Mouse (Mus musculus): Measurements from ENCODE around the gene 1700029P11Rik. TPM values are rescaled to one million over a fixed set of nuclear protein-coding genes. Genes with fewer than 3 reads are reported as not detected.
A peak's percentile ranks its signal among the peaks of the same experiment; 100 is the strongest.

1700029P11Rik gene
- polyA plus RNA-seq, 1 experiment from 2014 or later, result not detected

DNA sequence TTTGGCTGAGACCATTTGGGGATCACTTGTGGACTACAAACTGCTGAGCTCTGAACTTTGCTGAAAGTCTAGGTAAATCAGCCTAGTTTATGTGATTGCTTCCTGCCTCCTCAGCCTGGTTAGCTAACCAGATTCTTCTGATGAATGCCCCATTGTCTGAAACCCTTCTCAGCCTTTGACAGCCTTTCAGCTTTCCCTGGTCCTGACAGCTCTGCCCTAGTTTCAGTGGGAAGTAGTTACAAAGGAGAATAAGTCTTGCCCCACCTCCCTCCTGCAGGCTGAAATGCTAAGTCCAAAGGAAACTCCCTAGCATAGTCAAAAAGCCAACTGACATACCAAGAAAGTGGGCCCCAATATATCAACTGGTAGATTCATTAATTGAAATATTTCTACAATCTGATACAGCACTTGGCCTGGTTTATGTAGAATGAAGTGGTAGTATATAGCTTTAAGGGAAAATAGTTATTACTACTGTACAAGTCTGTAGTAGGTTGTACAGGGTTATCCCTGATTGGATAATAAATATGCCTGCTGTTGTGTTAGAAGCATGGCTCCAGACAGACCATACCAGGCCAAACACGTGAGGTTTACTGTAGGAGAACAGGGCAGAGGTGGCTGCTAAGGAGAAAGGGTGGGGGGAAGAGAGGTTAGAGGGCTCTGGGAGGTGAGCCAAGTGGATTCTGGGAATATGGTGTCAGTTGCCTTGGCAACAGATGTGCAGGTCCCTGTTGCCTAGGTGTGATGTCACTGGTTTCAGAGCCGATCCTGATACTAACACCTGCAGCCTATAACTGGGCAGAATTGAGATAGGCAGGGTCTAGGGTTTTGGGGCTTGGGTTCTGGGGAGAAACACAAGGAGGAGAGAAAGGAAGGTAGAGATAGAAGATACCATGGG is 5.2 kb downstream of the 1700029P11Rik start:
- Histone ChIP-seq H3K9ac (no peak overlapping the region), H3K4me3 (ENCODE audit: low read depth, low read length) (no peak overlapping the region), H3K4me2 (no peak overlapping the region), H3K9me3 (ENCODE audit: low read depth, low read length) (no peaks in the 10 kb centered on the region), H3K36me3 (ENCODE audit: insufficient read depth) (no peaks in the 10 kb centered on the region), H3K4me1 (ENCODE audit: insufficient read depth) (peaks cover 5% of the 10 kb centered on the region; the same call in 1 of the 2 replicates), H3K27ac (ENCODE audit: low read depth) (no peak overlapping the region), H3K27me3 (ENCODE audit: insufficient read depth, low read length) (no peaks in the 10 kb centered on the region)
- TF ChIP-seq CTCF (IDR thresholded peaks at IDR 0.05; ENCODE audit: low read depth), result no peak
- no peak for ATAC-seq (ENCODE audit: insufficient read depth)
- no peak for DNase-seq
- 55% methylated on average over 2 of the region's 2 CpGs for WGBS

DNA sequence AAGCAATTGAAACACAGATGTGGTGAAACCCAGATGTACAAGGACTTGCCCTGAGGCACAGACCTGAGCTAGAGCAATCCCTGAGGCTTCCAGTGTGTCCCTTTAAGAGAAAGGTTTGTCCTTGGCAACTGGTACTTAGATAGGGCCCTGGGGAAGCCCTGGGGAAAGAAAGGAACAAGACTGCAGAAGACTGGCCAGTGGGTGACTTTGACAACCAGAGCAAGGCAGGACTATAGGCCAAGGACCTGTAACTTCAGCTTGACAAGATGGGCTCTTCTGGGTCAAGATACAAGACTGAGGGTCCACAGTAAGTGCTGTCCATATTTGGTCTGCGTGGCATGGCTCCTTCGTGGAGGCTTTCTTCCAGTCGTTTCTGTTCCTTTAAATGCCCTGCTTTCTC is 7.3 kb downstream of the 1700029P11Rik start, which contains the start of gene Xrcc6:
Xrcc6 (plus strand) TSS at position 190 of the 400 bp plus-strand sequence.
- no peak within 1 kb of the TSS for H3K27ac ChIP-seq (ENCODE audit: low read depth)
- ATAC-seq (ENCODE audit: insufficient read depth), result no peak
- no peaks in the 10 kb centered on the region for H3K9me3 ChIP-seq (ENCODE audit: low read depth, low read length)
- H3K9ac ChIP-seq, result no peak within 1 kb of the TSS
- WGBS, result 79% methylated on average over 3 of the region's 3 CpGs
- TF ChIP-seq CTCF (IDR thresholded peaks at IDR 0.05; ENCODE audit: low read depth), result no peak
- no peaks in the 10 kb centered on the region for H3K27me3 ChIP-seq (ENCODE audit: insufficient read depth, low read length)
- H3K4me2 ChIP-seq, result no peak within 1 kb of the TSS
- peaks cover 5% of the 10 kb centered on the region; the same call in 1 of the 2 replicates for H3K4me1 ChIP-seq (ENCODE audit: insufficient read depth)
- no peak for DNase-seq
- no peaks in the 10 kb centered on the region for H3K36me3 ChIP-seq (ENCODE audit: insufficient read depth)
- H3K4me3 ChIP-seq (ENCODE audit: low read depth, low read length), result no peak within 1 kb of the TSS

DNA sequence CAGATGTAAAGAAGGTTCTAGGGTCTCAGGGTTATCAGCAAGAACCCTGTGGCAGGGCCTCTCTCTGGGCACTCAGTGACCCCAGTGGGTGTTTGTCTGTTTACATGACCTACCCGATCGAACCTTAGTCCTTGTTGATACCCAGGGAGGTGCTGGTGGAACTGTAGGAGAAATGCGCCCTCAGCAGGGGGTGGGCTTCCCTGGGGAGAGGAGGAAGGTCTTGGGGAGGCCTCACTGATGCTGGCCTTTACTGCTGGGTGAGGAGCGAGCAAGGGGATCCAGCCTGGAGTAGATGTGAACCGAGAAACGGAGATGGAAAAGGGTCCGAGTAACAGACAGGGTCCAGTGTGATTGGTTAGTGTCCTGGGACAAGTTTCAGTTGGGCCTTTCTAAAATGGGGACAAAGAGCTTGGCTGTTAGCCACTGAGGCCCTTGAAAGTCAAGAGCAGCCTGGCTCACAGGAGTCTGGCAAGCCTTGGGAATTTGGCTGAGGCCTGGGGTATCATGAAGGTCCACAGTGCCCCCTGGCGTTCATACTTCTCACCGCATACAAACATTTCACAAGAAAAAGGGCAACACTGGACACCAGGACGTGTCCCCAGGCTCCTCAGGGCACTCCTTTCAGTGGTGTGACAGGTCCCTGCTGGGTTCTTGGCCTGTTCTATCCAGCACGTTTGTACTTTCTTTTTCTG is 9.2 kb downstream of the 1700029P11Rik start:
- Histone ChIP-seq H3K27ac (ENCODE audit: low read depth) (peak overlapping the region; percentile 72; the same call in 1 of the 2 replicates), H3K27me3 (ENCODE audit: insufficient read depth, low read length) (no peaks in the 10 kb centered on the region), H3K9ac (peak overlapping the region; percentile 48), H3K4me3 (ENCODE audit: low read depth, low read length) (no peak overlapping the region), H3K4me1 (ENCODE audit: insufficient read depth) (peaks cover 5% of the 10 kb centered on the region; the same call in 1 of the 2 replicates), H3K36me3 (ENCODE audit: insufficient read depth) (peaks cover 8% of the 10 kb centered on the region), H3K4me2 (no peak overlapping the region), H3K9me3 (ENCODE audit: low read depth, low read length) (no peaks in the 10 kb centered on the region)
- DNase-seq, result peak; percentile 98
- WGBS, result 21% methylated on average over 11 of the region's 11 CpGs
- ATAC-seq (ENCODE audit: insufficient read depth), result peak; percentile 87
- TF ChIP-seq CTCF (IDR thresholded peaks at IDR 0.05; ENCODE audit: low read depth), result peak; percentile 89

DNA sequence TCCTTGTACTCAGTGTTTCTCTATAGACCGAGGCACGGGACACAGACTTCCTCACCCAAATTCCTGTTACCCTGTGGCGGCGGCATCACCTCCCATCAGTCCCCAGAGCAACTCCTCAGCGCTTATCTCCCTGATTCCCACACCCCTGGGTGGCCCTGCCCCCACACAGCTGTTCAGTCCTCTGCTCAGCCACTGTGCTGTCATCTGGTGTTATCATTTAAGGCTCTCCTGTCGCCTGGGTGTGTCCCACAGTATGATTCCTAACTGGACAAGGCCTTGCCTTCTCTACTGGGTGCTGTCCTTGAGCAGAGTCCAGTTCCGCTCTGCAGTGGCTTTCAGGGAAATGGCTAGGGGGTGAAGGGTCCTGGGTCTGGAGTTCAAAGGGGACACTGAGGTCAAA is 10.2 kb downstream of the 1700029P11Rik start:
- WGBS, result 48% methylated on average over 7 of the region's 7 CpGs
- Histone ChIP-seq H3K36me3 (ENCODE audit: insufficient read depth) (peaks cover 15% of the 10 kb centered on the region), H3K9me3 (ENCODE audit: low read depth, low read length) (no peaks in the 10 kb centered on the region), H3K27ac (ENCODE audit: low read depth) (no peak overlapping the region), H3K9ac (no peak overlapping the region), H3K27me3 (ENCODE audit: insufficient read depth, low read length) (no peaks in the 10 kb centered on the region), H3K4me3 (ENCODE audit: low read depth, low read length) (no peak overlapping the region), H3K4me1 (ENCODE audit: insufficient read depth) (peaks cover 5% of the 10 kb centered on the region; the same call in 1 of the 2 replicates), H3K4me2 (no peak overlapping the region)
- DNase-seq (no peak), ATAC-seq (ENCODE audit: insufficient read depth) (no peak)
- no peak for TF ChIP-seq CTCF (IDR thresholded peaks at IDR 0.05; ENCODE audit: low read depth)

DNA sequence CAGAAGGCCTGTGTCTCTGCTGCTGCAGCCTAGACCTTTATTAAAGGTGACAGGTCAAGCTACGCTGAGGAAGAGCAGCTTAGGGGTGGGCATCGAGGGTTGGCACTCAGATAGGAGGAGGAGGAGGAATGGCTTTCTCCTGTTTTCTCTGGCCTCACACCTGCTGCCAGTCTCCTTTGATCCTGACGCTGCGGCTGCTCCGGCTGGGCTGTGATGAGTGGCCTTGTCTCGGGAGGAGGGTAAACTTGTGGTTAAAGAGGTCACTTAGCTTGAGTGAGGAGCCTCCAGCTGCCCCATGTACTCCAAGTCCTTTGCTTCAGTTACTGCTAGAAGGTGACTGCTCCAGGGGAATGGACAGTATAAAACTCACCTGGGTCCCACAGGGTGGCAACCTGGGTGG is 13.7 kb downstream of the 1700029P11Rik start:
- Histone ChIP-seq H3K4me2 (no peak overlapping the region), H3K27ac (ENCODE audit: low read depth) (no peak overlapping the region), H3K9me3 (ENCODE audit: low read depth, low read length) (no peaks in the 10 kb centered on the region), H3K27me3 (ENCODE audit: insufficient read depth, low read length) (no peaks in the 10 kb centered on the region), H3K4me3 (ENCODE audit: low read depth, low read length) (no peak overlapping the region), H3K4me1 (ENCODE audit: insufficient read depth) (peaks cover 5% of the 10 kb centered on the region; the same call in 1 of the 2 replicates), H3K36me3 (ENCODE audit: insufficient read depth) (peaks cover 42% of the 10 kb centered on the region), H3K9ac (no peak overlapping the region)
- DNase-seq, result no peak
- ATAC-seq (ENCODE audit: insufficient read depth), result no peak
- TF ChIP-seq CTCF (IDR thresholded peaks at IDR 0.05; ENCODE audit: low read depth), result no peak
- 46% methylated on average over 6 of the region's 6 CpGs for WGBS

DNA sequence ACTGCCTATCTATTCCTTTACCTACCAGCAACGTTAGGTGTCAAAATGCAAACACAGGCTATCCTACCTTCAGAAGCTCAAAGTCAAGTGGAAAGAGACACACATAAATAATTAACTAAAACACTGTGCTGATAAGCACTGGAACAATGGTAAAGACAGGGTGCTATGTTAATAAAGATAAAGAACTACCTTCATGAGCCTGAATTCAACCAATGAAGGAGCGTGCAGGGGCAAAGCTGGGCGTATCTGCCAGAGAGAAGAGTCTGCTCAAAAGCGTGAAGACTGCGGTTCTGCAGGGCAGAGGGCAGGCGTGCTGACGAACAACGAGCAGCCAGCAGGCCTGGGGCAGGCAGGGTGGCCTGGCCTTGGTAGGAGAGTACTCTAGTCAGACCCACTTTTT is 23.9 kb downstream of the 1700029P11Rik start:
- TF ChIP-seq CTCF (IDR thresholded peaks at IDR 0.05; ENCODE audit: low read depth), result no peak
- Histone ChIP-seq H3K9ac (no peak overlapping the region), H3K4me3 (ENCODE audit: low read depth, low read length) (no peak overlapping the region), H3K4me2 (no peak overlapping the region), H3K27ac (ENCODE audit: low read depth) (no peak overlapping the region), H3K4me1 (ENCODE audit: insufficient read depth) (no peaks in the 10 kb centered on the region), H3K9me3 (ENCODE audit: low read depth, low read length) (no peaks in the 10 kb centered on the region), H3K27me3 (ENCODE audit: insufficient read depth, low read length) (no peaks in the 10 kb centered on the region), H3K36me3 (ENCODE audit: insufficient read depth) (peaks cover 16% of the 10 kb centered on the region)
- DNase-seq (no peak), ATAC-seq (ENCODE audit: insufficient read depth) (no peak)
- WGBS, result 79% methylated on average over 8 of the region's 8 CpGs

DNA sequence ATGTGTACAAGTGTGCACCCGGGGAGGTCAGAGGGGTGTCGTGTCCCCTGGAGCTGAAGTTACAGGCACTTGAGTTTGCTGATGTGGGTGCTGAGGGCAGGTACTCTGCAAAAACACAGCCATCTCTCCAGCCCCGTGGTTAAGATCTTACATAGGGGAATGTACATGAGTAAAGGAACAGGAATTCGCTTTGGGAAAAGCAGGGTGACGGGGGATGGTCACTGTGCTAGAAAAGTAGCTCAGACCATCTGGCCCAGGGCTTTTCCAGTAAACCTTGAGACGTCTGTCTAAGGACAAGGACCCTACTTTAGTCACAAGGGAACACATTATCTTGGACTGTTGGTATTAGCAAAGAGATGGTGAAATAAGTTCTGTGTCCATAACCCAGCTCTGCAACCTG is 31.6 kb downstream of the 1700029P11Rik start:
- Histone ChIP-seq H3K4me3 (ENCODE audit: low read depth, low read length) (no peak overlapping the region), H3K4me1 (ENCODE audit: insufficient read depth) (peaks cover 9% of the 10 kb centered on the region; the same call in 1 of the 2 replicates), H3K36me3 (ENCODE audit: insufficient read depth) (no peaks in the 10 kb centered on the region; the same call in 1 of the 2 replicates), H3K9ac (no peak overlapping the region), H3K4me2 (no peak overlapping the region), H3K27ac (ENCODE audit: low read depth) (no peak overlapping the region), H3K27me3 (ENCODE audit: insufficient read depth, low read length) (no peaks in the 10 kb centered on the region), H3K9me3 (ENCODE audit: low read depth, low read length) (no peaks in the 10 kb centered on the region)
- no peak for DNase-seq
- WGBS, result 82% methylated on average over 6 of the region's 6 CpGs
- no peak for TF ChIP-seq CTCF (IDR thresholded peaks at IDR 0.05; ENCODE audit: low read depth)
- ATAC-seq (ENCODE audit: insufficient read depth), result no peak
